In the genomic region with DNA sequence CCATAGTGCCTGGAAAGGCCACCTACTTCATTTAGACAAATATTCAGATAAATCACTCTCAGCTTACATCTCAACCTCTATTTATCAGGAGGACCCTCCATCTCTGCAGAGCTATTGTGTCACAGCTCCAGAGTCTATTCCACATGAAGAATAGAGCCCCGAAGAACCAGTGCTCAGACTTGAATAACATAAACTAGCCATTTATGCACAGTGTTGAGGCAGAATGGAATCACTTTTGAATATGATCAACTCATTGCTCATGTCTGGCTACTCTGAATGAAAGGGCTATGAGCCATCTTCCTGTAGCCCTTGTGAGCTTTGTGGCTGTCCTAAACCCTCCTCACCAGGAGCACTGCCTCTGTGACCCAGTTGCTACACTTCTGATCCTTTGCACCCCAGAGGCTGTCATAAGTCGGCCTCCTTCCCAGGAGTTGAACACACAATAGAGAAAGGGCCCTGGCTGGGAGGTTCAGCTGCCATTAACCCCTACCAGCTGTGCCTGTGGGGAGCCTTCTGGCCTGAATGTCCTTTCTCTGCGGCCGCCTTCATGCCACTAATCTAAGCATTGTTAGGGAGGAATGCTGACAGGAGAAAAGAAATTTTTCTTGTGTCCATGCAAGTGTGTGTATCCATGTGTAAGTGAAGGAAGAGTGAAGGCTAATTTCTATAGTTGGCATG, we compare ENCODE assay signal across 14 mouse cellular contexts.
DNase-seq lines count a peak whose midpoint lies in the region; ATAC-seq and TF ChIP-seq lines count a peak whose summit lies in the region.
"Had no signal": no experiment of that assay in that cellular context is flagged by ENCODE, and none has a peak within 500 bp of the region (broad histone marks: within the 10 kb centered on the region; RNA-seq: fewer than 3 reads in every experiment).

No protein-coding gene starts in this region.

- H3K36me3 ChIP-seq in neural tube, embryonic 15.5 days, result no peaks in the 10 kb centered on the region
- H3K36me3 ChIP-seq in forebrain, embryonic 16.5 days (ENCODE audit: control insufficient read depth, insufficient read depth), result no peaks in the 10 kb centered on the region
- no peaks in the 10 kb centered on the region for H3K36me3 ChIP-seq in midbrain, embryonic 13.5 days
- no peaks in the 10 kb centered on the region for H3K36me3 ChIP-seq in stomach, postnatal 0 days (ENCODE audit: control insufficient read depth, insufficient read depth, low read length)
- H3K36me3 ChIP-seq in thymus, adult 2 months (ENCODE audit: control insufficient read depth, insufficient read depth, low read length), result no peaks in the 10 kb centered on the region
- H3K36me3 ChIP-seq: limb, embryonic 13.5 days had no signal

- ATAC-seq in neural tube, embryonic 15.5 days (ENCODE audit: low FRiP score), result no peak
- ATAC-seq in forebrain, embryonic 16.5 days, result peak; percentile 68
- peak; percentile 79 for ATAC-seq in midbrain, embryonic 13.5 days
- ATAC-seq in stomach, postnatal 0 days (ENCODE audit: low FRiP score, low TSS enrichment), result no peak

- no peak overlapping the region for H3K27ac ChIP-seq in neural tube, embryonic 15.5 days (replicated peaks)
- H3K27ac ChIP-seq in forebrain, embryonic 16.5 days (ENCODE audit: low read length), result no peak overlapping the region
- no peak overlapping the region for H3K27ac ChIP-seq in midbrain, embryonic 13.5 days
- H3K27ac ChIP-seq in stomach, postnatal 0 days (replicated peaks), result no peak overlapping the region
- no peak overlapping the region for H3K27ac ChIP-seq in thymus, adult 2 months (ENCODE audit: control insufficient read depth, insufficient read depth, low read length)
- H3K27ac ChIP-seq: limb, embryonic 13.5 days had no signal

- intact Hi-C loops in gastrocnemius, postnatal 36 days (cut with DNase I), result no loop called here

- DNase-seq in neural tube, embryonic 10.5 days (ENCODE audit: extremely low spot score, low spot score), result peak; percentile 78
- DNase-seq in stomach, postnatal 0 days (ENCODE audit: low spot score), result no peak
- DNase-seq in adrenal gland, adult 8-10 months, result no peak
- no peak for DNase-seq in gastrocnemius, postnatal 36 days
- no peak for DNase-seq in thymus, adult 2 months
- DNase-seq: heart, postnatal 4 days; kidney, adult 9 months; layer of hippocampus, adult 9-11 months; lung, adult 2 months; spleen, adult 18-20 months had no signal

- no peak for TF ChIP-seq CTCF in stomach, postnatal 0 days (IDR thresholded peaks at IDR 0.05; ENCODE audit: low read depth)
- TF ChIP-seq CTCF in thymus, adult 2 months (IDR thresholded peaks at IDR 0.05; ENCODE audit: borderline replicate concordance, control insufficient read depth, extremely low read depth, insufficient read depth, low read length, poor library complexity), result no peak

- no peak overlapping the region for H3K4me2 ChIP-seq in neural tube, embryonic 15.5 days
- no peak overlapping the region for H3K4me2 ChIP-seq in forebrain, embryonic 16.5 days (ENCODE audit: low read length)
- no peak overlapping the region for H3K4me2 ChIP-seq in midbrain, embryonic 13.5 days (replicated peaks)
- no peak overlapping the region for H3K4me2 ChIP-seq in stomach, postnatal 0 days (replicated peaks; ENCODE audit: low read depth)
- H3K4me2 ChIP-seq: limb, embryonic 13.5 days had no signal

- H3K9me3 ChIP-seq in neural tube, embryonic 15.5 days (replicated peaks), result no peaks in the 10 kb centered on the region
- no peaks in the 10 kb centered on the region for H3K9me3 ChIP-seq in forebrain, embryonic 16.5 days (ENCODE audit: control insufficient read depth, low read length)
- no peaks in the 10 kb centered on the region for H3K9me3 ChIP-seq in midbrain, embryonic 13.5 days
- no peaks in the 10 kb centered on the region for H3K9me3 ChIP-seq in stomach, postnatal 0 days (ENCODE audit: control insufficient read depth, low read length)
- H3K9me3 ChIP-seq: limb, embryonic 13.5 days had no signal

- no peak overlapping the region for H3K9ac ChIP-seq in neural tube, embryonic 15.5 days (replicated peaks)
- H3K9ac ChIP-seq in forebrain, embryonic 16.5 days (replicated peaks; ENCODE audit: low read depth, low read length), result no peak overlapping the region
- no peak overlapping the region for H3K9ac ChIP-seq in midbrain, embryonic 13.5 days (replicated peaks)
- H3K9ac ChIP-seq in stomach, postnatal 0 days (ENCODE audit: low read length), result no peak overlapping the region
- H3K9ac ChIP-seq: limb, embryonic 13.5 days had no signal

- peaks cover 74% of the 10 kb centered on the region for H3K27me3 ChIP-seq in neural tube, embryonic 15.5 days (replicated peaks)
- peaks cover 10% of the 10 kb centered on the region; the same call in 1 of the 2 replicates for H3K27me3 ChIP-seq in forebrain, embryonic 16.5 days (replicated peaks; ENCODE audit: control insufficient read depth, insufficient read depth, low read length)
- H3K27me3 ChIP-seq in midbrain, embryonic 13.5 days, result peaks cover 87% of the 10 kb centered on the region
- H3K27me3 ChIP-seq in stomach, postnatal 0 days (ENCODE audit: control insufficient read depth, insufficient read depth, low read length), result no peaks in the 10 kb centered on the region
- no peaks in the 10 kb centered on the region for H3K27me3 ChIP-seq in thymus, adult 2 months (ENCODE audit: control insufficient read depth, insufficient read depth, low read length)
- H3K27me3 ChIP-seq: limb, embryonic 13.5 days had no signal

- H3K4me1 ChIP-seq in neural tube, embryonic 15.5 days, result no peaks in the 10 kb centered on the region
- H3K4me1 ChIP-seq in forebrain, embryonic 16.5 days (replicated peaks; ENCODE audit: control insufficient read depth, insufficient read depth, low read length), result peaks cover 16% of the 10 kb centered on the region
- peaks cover 32% of the 10 kb centered on the region for H3K4me1 ChIP-seq in midbrain, embryonic 13.5 days (replicated peaks)
- no peaks in the 10 kb centered on the region for H3K4me1 ChIP-seq in stomach, postnatal 0 days (replicated peaks; ENCODE audit: control insufficient read depth, insufficient read depth)
- no peaks in the 10 kb centered on the region for H3K4me1 ChIP-seq in thymus, adult 2 months (replicated peaks; ENCODE audit: control insufficient read depth, insufficient read depth, low read length)

- H3K4me3 ChIP-seq in neural tube, embryonic 15.5 days (replicated peaks), result no peak overlapping the region
- H3K4me3 ChIP-seq in forebrain, embryonic 16.5 days (replicated peaks; ENCODE audit: low read length), result no peak overlapping the region
- no peak overlapping the region for H3K4me3 ChIP-seq in midbrain, embryonic 13.5 days (replicated peaks)
- no peak overlapping the region for H3K4me3 ChIP-seq in stomach, postnatal 0 days (ENCODE audit: low read depth, low read length)
- H3K4me3 ChIP-seq in thymus, adult 2 months (ENCODE audit: control insufficient read depth, insufficient read depth, low read length), result no peak overlapping the region
- H3K4me3 ChIP-seq: limb, embryonic 13.5 days had no signal

- TF ChIP-seq POLR2A in thymus, adult 2 months (IDR thresholded peaks at IDR 0.05; ENCODE audit: control insufficient read depth, extremely low read depth, insufficient read depth, low read length, poor library complexity), result no peak

- 17% methylated on average over 4 of the region's 4 CpGs for WGBS in neural tube, embryonic 15.5 days
- 1% methylated on average over 4 of the region's 4 CpGs for WGBS in forebrain, embryonic 16.5 days
- WGBS in midbrain, embryonic 13.5 days, result 2% methylated on average over 4 of the region's 4 CpGs
- WGBS in stomach, postnatal 0 days, result 39% methylated on average over 4 of the region's 4 CpGs
- WGBS in thymus, adult 2 months, result 95% methylated on average over 4 of the region's 4 CpGs

- TF ChIP-seq EP300 in stomach, postnatal 0 days (optimal IDR thresholded peaks at IDR 0.05), result no peak

Comparison
In these comparisons a context has a peak if more than half of its experiments do, and no peak if none do; other contexts are left out.
1. ATAC-seq: peak in forebrain, embryonic 16.5 days (single experiment) and midbrain, embryonic 13.5 days (single experiment); none in neural tube, embryonic 15.5 days (single experiment) and stomach, postnatal 0 days (single experiment).